Mouse (Mus musculus) heart, embryonic 10.5 days (tissue): ENCODE data around the gene Gkn1. TPM values are rescaled to one million over a fixed set of nuclear protein-coding genes. Genes with fewer than 3 reads are reported as not detected.

Experiments
- DNase-seq: peaks from one replicate; pipeline ENCODE4 v3.0.0-alpha.2; 2017; ENCODE audit warnings: low spot score
- H3K27ac ChIP-seq: fragments of 300-500 bp; sonication (generic); 2 replicates; pipeline ENCODE4 v1.5.1; 2016; ENCODE audit warnings: mild to moderate bottlenecking
- H3K27me3 ChIP-seq: fragments of 300-500 bp; sonication (generic); 2 replicates; pipeline ENCODE4 v1.6.1; 2016; ENCODE audit warnings: mild to moderate bottlenecking; ENCODE audit not compliant: poor library complexity, insufficient read depth, severe bottlenecking
- H3K36me3 ChIP-seq: fragments of 300-500 bp; sonication (generic); 2 replicates; pipeline ENCODE4 v1.6.1; 2016; ENCODE audit warnings: mild to moderate bottlenecking, moderate library complexity
- H3K4me1 ChIP-seq: fragments of 300-500 bp; sonication (generic); 2 replicates; pipeline ENCODE4 v1.6.1; 2016; ENCODE audit warnings: mild to moderate bottlenecking
- H3K4me3 ChIP-seq: fragments of 300-500 bp; sonication (generic); 2 replicates; pipeline ENCODE4 v1.5.1; 2016; ENCODE audit warnings: mild to moderate bottlenecking, moderate library complexity
- H3K9me3 ChIP-seq: fragments of 300-500 bp; sonication (generic); 2 replicates; pipeline ENCODE4 v1.6.1; 2016; ENCODE audit warnings: mild to moderate bottlenecking, moderate library complexity
- WGBS: fragments of 180-500 bp; shearing (Covaris S2); methylation state at CpG from one replicate; pipeline ENCODE4 v1.1.7; 2016; 5-methylcytosine and 5-hydroxymethylcytosine counted together
- polyA plus RNA-seq: library from polyadenylated mRNA; unstranded; fragments of >200 nt; fragmentation: Nextera tagmentation; extraction: Ambion mirVana; gene quantifications from 2 replicates; pipeline ENCODE4 v1.2.1, GENCODE M21; 2016

The Gkn1 gene
- polyA plus RNA-seq, 1 experiment from 2014 or later: not detected

DNA sequence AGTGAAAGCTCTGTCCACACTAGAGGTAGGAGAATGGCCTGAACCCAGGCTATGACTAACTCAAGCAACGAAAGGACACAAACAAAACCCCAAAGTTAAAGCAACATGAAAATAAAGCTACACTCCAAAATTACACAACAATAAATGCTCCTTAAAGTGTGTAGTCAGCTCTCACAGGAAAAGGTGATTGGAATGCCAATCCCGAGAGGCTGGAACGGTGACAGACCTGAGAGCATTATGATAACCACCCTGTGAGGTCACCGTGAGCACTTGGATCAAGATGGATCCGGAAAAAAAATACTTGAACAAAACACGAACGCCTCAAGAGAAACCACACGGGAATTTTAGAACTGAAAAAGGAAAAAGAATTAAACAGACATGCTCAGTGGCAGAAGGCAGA lies 46.3 kb downstream of the Gkn1 start:
- DNase-seq: no peak
- H3K27me3 ChIP-seq: no peaks in the 10 kb centered on the region
- H3K27ac ChIP-seq: no peak overlapping the region
- H3K36me3 ChIP-seq: peaks cover 4% of the 10 kb centered on the region; the same call in 1 of the 2 replicates
- H3K4me1 ChIP-seq: no peaks in the 10 kb centered on the region
- H3K9me3 ChIP-seq: 0 out of 2 replicates have a peak, but pooled peaks cover 2% of the 10 kb centered on the region
- no peak overlapping the region for H3K4me3 ChIP-seq
- WGBS: 73% methylated on average over 8 of the region's 8 CpGs

DNA sequence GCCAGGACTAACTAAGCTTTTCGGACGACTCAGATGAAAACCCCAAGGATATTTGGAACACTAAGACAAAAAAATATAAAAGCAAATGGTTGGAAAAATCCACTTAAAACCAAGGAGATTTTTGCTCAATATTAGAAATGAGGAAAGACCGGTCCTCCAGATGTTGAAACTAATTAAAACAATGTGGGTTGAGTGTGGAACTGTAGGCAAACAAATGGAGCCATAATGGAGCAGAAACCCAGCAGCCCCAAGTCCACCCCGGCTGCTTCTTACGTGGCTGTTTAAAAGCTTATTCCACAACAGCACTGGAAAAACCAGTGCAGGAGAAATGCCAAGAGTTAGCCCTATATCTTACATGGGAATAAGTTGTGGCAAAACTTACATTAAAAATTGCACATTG lies 48.0 kb downstream of the Gkn1 start:
- H3K36me3 ChIP-seq: peaks cover 3% of the 10 kb centered on the region; the same call in 1 of the 2 replicates
- 82% methylated on average over 5 of the region's 5 CpGs for WGBS
- H3K27me3 ChIP-seq: no peaks in the 10 kb centered on the region
- no peak for DNase-seq
- no peak overlapping the region for H3K4me3 ChIP-seq
- no peaks in the 10 kb centered on the region for H3K4me1 ChIP-seq
- no peak overlapping the region for H3K27ac ChIP-seq
- H3K9me3 ChIP-seq: 0 out of 2 replicates have a peak, but pooled peaks cover 2% of the 10 kb centered on the region

DNA sequence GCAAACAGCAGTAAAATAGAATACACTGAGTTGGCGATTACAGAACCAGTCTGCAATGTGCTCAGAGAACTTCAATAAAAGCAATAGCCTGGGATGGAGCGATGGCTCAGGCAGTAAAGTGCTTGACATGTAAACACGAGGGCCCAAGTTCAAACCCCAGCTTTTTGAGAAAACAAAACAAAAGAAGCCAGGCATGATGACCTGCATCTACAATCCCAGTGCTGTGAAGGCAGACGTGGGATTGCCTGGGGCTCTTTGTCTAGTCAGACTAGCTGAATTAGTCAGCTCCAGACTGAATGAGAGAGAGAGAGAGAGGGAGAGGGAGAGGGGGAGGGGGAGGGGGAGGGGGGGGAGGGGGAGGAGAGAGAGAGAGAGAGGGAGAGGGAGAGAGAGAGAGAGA lies 48.8 kb downstream of the Gkn1 start:
- Histone ChIP-seq H3K27me3 (no peaks in the 10 kb centered on the region), H3K4me3 (no peak overlapping the region), H3K4me1 (no peaks in the 10 kb centered on the region), H3K36me3 (no peaks in the 10 kb centered on the region), H3K27ac (no peak overlapping the region), H3K9me3 (0 out of 2 replicates have a peak, but pooled peaks cover 2% of the 10 kb centered on the region)
- DNase-seq: no peak
- 77% methylated on average over 4 of the region's 4 CpGs for WGBS

Other genes with a start within 250 kb of the Gkn1 start
- not detected in 2 replicates for gene D6Ertd527e, start 246.2 kb downstream of the Gkn1 start, polyA plus RNA-seq
- gene Antxr1, start 15.1 kb downstream of the Gkn1 start, polyA plus RNA-seq: 1.8 and 3.8 TPM in 2 replicates
- not detected in 2 replicates for gene Gkn2, start 22.4 kb upstream of the Gkn1 start, polyA plus RNA-seq
- gene Gkn3, start 38.0 kb upstream of the Gkn1 start, polyA plus RNA-seq: 0.17 and 0.58 TPM in 2 replicates
- 4.5 and 6.2 TPM in 2 replicates for gene Bmp10, start 78.1 kb upstream of the Gkn1 start, polyA plus RNA-seq
- gene Arhgap25, start 182.3 kb upstream of the Gkn1 start, polyA plus RNA-seq: 2.3 and 3.9 TPM in 2 replicates
- gene Prokr1, start 239.8 kb upstream of the Gkn1 start, polyA plus RNA-seq: 3.0 and 3.9 TPM in 2 replicates